Mouse (Mus musculus): ENCODE measurements around the gene Olfr1229.

GRCm38 (mm10) chr2:89329575-89329974 is 41.8 kb upstream of the Olfr1229 start, which contains the start of gene Olfr1232:
- TF ChIP-seq CTCF (IDR thresholded peaks at IDR 0.05; ENCODE audit: low read depth) (no peak), EP300 (IDR thresholded peaks at IDR 0.05; ENCODE audit: low read depth) (no peak)
